Mouse (Mus musculus): Measurements from ENCODE around the gene Ubxn11.

Ubxn11 gene

GRCm38 (mm10) chr4:134101979-134102741, at the start of gene Ubxn11:
TSS of gene Ubxn11 (plus strand) at chr4:134102570.
- DNase-seq: peak; percentile 90 to 96

GRCm38 (mm10) chr4:134053538-134053937, 48.8 kb upstream of the Ubxn11 start, which contains the start of gene Zfp683:
TSS of gene Zfp683 (plus strand) at chr4:134053838.
- no peak for DNase-seq

- no peak for DNase-seq
Measured at GRCm38 (mm10) chr4:134058166-134058715, 44.1 kb upstream of the Ubxn11 start.

- DNase-seq: no peak
Measured at GRCm38 (mm10) chr4:134058908-134059307, 43.5 kb upstream of the Ubxn11 start.

GRCm38 (mm10) chr4:134060135-134060865, 42.1 kb upstream of the Ubxn11 start, which contains the start of gene Crybg2:
TSS of gene Crybg2 (plus strand) at chr4:134060815.
- no peak for DNase-seq

- DNase-seq: no peak
Measured at GRCm38 (mm10) chr4:134061166-134061830, 41.1 kb upstream of the Ubxn11 start.

GRCm38 (mm10) chr4:134061944-134062446, 40.4 kb upstream of the Ubxn11 start:
- DNase-seq: no peak

GRCm38 (mm10) chr4:134062561-134062960, 39.8 kb upstream of the Ubxn11 start:
- no peak for DNase-seq

- no peak for DNase-seq
Measured at GRCm38 (mm10) chr4:134065431-134066004, 36.9 kb upstream of the Ubxn11 start.

- DNase-seq: no peak
Measured at GRCm38 (mm10) chr4:134067383-134067782, 35.0 kb upstream of the Ubxn11 start.

GRCm38 (mm10) chr4:134067833-134068544, 34.4 kb upstream of the Ubxn11 start:
- no peak for DNase-seq

GRCm38 (mm10) chr4:134068793-134069580, 33.4 kb upstream of the Ubxn11 start:
- no peak for DNase-seq

GRCm38 (mm10) chr4:134078694-134079093, 23.7 kb upstream of the Ubxn11 start:
- DNase-seq: peak; percentile 30 to 39

- DNase-seq: no peak
Measured at GRCm38 (mm10) chr4:134080674-134081073, 21.7 kb upstream of the Ubxn11 start.

GRCm38 (mm10) chr4:134081730-134082386, 20.5 kb upstream of the Ubxn11 start:
- DNase-seq: peak; percentile 52 to 59

- no peak for DNase-seq
Measured at GRCm38 (mm10) chr4:134082460-134082859, 19.9 kb upstream of the Ubxn11 start.

GRCm38 (mm10) chr4:134084999-134085398, 17.4 kb upstream of the Ubxn11 start:
- DNase-seq: no peak

- peak; percentile 62 to 64 for DNase-seq
Measured at GRCm38 (mm10) chr4:134087412-134087811, 15.0 kb upstream of the Ubxn11 start.

- DNase-seq: no peak
Measured at GRCm38 (mm10) chr4:134089029-134089428, 13.3 kb upstream of the Ubxn11 start.

- DNase-seq: no peak
Measured at GRCm38 (mm10) chr4:134090521-134091224, 11.7 kb upstream of the Ubxn11 start.

Measured in cerebellum, adult 18-20 months (tissue).